Comparison of ENCODE assay signal across 26 mouse cellular contexts in the genomic region with DNA sequence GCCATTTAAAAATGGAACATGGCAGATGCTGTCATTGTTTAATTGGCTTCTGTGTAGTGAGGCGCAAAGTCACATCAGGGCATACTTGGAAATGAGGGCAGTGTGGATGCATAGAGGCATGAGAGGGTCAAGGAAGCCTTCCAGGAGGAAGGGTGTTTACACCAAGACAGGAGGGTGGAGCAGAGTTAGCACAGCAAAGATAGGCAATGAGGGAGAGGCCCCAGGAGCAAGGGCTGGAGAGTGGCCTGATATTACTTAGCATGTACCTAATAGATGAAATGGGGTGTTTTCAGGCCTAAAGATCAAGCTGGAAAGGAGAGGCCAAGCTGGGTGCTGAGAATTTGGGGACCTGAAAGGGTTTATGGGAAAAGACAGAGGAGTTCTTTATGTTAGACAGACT. TPM values are rescaled to one million over a fixed set of nuclear protein-coding genes. Genes with fewer than 3 reads are reported as not detected.
A peak's percentile ranks its signal among the peaks of the same experiment; 100 is the strongest.
DNase-seq lines count a peak whose midpoint lies in the region; ATAC-seq and TF ChIP-seq lines count a peak whose summit lies in the region.
"Had no signal": no experiment of that assay in that cellular context is flagged by ENCODE, and none has a peak within 500 bp of the region (broad histone marks: within the 10 kb centered on the region; RNA-seq: fewer than 3 reads in every experiment).

No protein-coding gene starts in this region.

- DNase-seq in heart, postnatal 10 days, result no peak
- no peak for DNase-seq in lung, postnatal 0 days (ENCODE audit: low spot score)
- no peak for DNase-seq in lung, postnatal 36 days
- DNase-seq: adrenal gland, postnatal 14 days; cerebellum, adult 11 months; cerebellum, adult 9-11 months; kidney, adult 8-10 months; kidney, postnatal 10 days; left cerebral cortex, postnatal 4 days; right cerebral cortex, postnatal 14 days; thymus, postnatal 14 days had no signal

- no peak overlapping the region for H3K4me3 ChIP-seq in heart, embryonic 12.5 days
- no peak overlapping the region for H3K4me3 ChIP-seq in lung, postnatal 0 days (ENCODE audit: low read depth, low read length)
- peak overlapping the region; percentile 74 for H3K4me3 ChIP-seq in erythroblast, embryonic 14.5 days (replicated peaks)
- H3K4me3 ChIP-seq in liver, embryonic 16.5 days (ENCODE audit: low read depth, low read length), result peak overlapping the region; percentile 53
- H3K4me3 ChIP-seq: embryonic facial prominence, embryonic 15.5 days; forebrain, embryonic 10.5 days; heart, embryonic 15.5 days; hindbrain, embryonic 15.5 days; limb, embryonic 15.5 days; neural tube, embryonic 15.5 days had no signal

- H3K36me3 ChIP-seq in heart, embryonic 12.5 days, result no peaks in the 10 kb centered on the region
- no peaks in the 10 kb centered on the region for H3K36me3 ChIP-seq in lung, postnatal 0 days (ENCODE audit: insufficient read depth, low read length)
- H3K36me3 ChIP-seq in erythroblast, embryonic 14.5 days (ENCODE audit: control insufficient read depth), result peaks cover 41% of the 10 kb centered on the region
- no peaks in the 10 kb centered on the region for H3K36me3 ChIP-seq in liver, embryonic 16.5 days (ENCODE audit: control insufficient read depth, insufficient read depth)
- H3K36me3 ChIP-seq: embryonic facial prominence, embryonic 15.5 days; forebrain, embryonic 10.5 days; heart, embryonic 15.5 days; hindbrain, embryonic 15.5 days; limb, embryonic 15.5 days; neural tube, embryonic 15.5 days had no signal

- intact Hi-C loops in heart, postnatal 10 days (cut with DNase I), result no loop called here

- ATAC-seq in heart, embryonic 12.5 days (ENCODE audit: insufficient number of reproducible peaks, low FRiP score), result peak; percentile 86
- no peak for ATAC-seq in lung, postnatal 0 days
- peak; percentile 96 for ATAC-seq in liver, embryonic 16.5 days (ENCODE audit: low read depth)
- ATAC-seq in monocyte, adult 5-6 weeks (replicated peaks; ENCODE audit: insufficient number of reproducible peaks, low FRiP score, low TSS enrichment, poor library complexity, severe bottlenecking), result no peak
- ATAC-seq: CD4-positive, CD25-positive, alpha-beta regulatory T cell, adult 4 months; forebrain, embryonic 16.5 days had no signal

- no peak overlapping the region for H3K4me2 ChIP-seq in heart, embryonic 12.5 days
- no peak overlapping the region for H3K4me2 ChIP-seq in lung, postnatal 0 days (replicated peaks; ENCODE audit: low read depth, low read length)
- peak overlapping the region; percentile 46 for H3K4me2 ChIP-seq in liver, embryonic 16.5 days (ENCODE audit: low read depth, low read length)
- H3K4me2 ChIP-seq: embryonic facial prominence, embryonic 15.5 days; heart, embryonic 15.5 days; hindbrain, embryonic 15.5 days; limb, embryonic 15.5 days; midbrain, embryonic 11.5 days; neural tube, embryonic 15.5 days had no signal

- H3K9ac ChIP-seq in heart, embryonic 12.5 days, result no peak overlapping the region
- no peak overlapping the region for H3K9ac ChIP-seq in lung, postnatal 0 days (replicated peaks; ENCODE audit: low read depth)
- H3K9ac ChIP-seq in liver, embryonic 16.5 days (ENCODE audit: low read depth, low read length), result peak overlapping the region; percentile 54
- H3K9ac ChIP-seq: embryonic facial prominence, embryonic 15.5 days; heart, embryonic 15.5 days; hindbrain, embryonic 15.5 days; limb, embryonic 15.5 days; neural tube, embryonic 15.5 days had no signal

- no peaks in the 10 kb centered on the region for H3K9me3 ChIP-seq in heart, embryonic 12.5 days (replicated peaks)
- no peaks in the 10 kb centered on the region for H3K9me3 ChIP-seq in lung, postnatal 0 days (ENCODE audit: low read length)
- H3K9me3 ChIP-seq in erythroblast, embryonic 14.5 days (ENCODE audit: control insufficient read depth, low read length), result no peaks in the 10 kb centered on the region
- H3K9me3 ChIP-seq in liver, embryonic 16.5 days (replicated peaks; ENCODE audit: control insufficient read depth, low read length), result no peaks in the 10 kb centered on the region
- H3K9me3 ChIP-seq: embryonic facial prominence, embryonic 15.5 days; forebrain, embryonic 10.5 days; heart, embryonic 15.5 days; hindbrain, embryonic 15.5 days; limb, embryonic 15.5 days; neural tube, embryonic 15.5 days had no signal

- H3K27me3 ChIP-seq in heart, embryonic 12.5 days (replicated peaks), result peaks cover 10% of the 10 kb centered on the region; the same call in 1 of the 2 replicates
- no peaks in the 10 kb centered on the region for H3K27me3 ChIP-seq in lung, postnatal 0 days (replicated peaks; ENCODE audit: insufficient read depth, low read length)
- H3K27me3 ChIP-seq in erythroblast, embryonic 14.5 days (ENCODE audit: control insufficient read depth), result peaks cover 16% of the 10 kb centered on the region
- H3K27me3 ChIP-seq in liver, embryonic 16.5 days (ENCODE audit: control insufficient read depth, insufficient read depth, low read depth, low read length), result no peaks in the 10 kb centered on the region
- H3K27me3 ChIP-seq: embryonic facial prominence, embryonic 15.5 days; hindbrain, embryonic 15.5 days; limb, embryonic 15.5 days; neural tube, embryonic 15.5 days had no signal

- 89% methylated on average over 1 of the region's 1 CpGs for WGBS in heart, embryonic 12.5 days
- WGBS in lung, postnatal 0 days, result 91% methylated on average over 1 of the region's 1 CpGs
- 73% methylated on average over 1 of the region's 1 CpGs for WGBS in liver, embryonic 16.5 days (ENCODE audit: insufficient replicate concordance)

- TF ChIP-seq EP300 in lung, postnatal 0 days (IDR thresholded peaks at IDR 0.05), result no peak

- H3K27ac ChIP-seq in heart, embryonic 12.5 days (ENCODE audit: poor library complexity, severe bottlenecking), result no peak overlapping the region
- peak overlapping the region; percentile 16; the same call in 1 of the 2 replicates for H3K27ac ChIP-seq in lung, postnatal 0 days (ENCODE audit: low read length)
- peak overlapping the region; percentile 92 for H3K27ac ChIP-seq in liver, embryonic 16.5 days (ENCODE audit: low read length)
- H3K27ac ChIP-seq: embryonic facial prominence, embryonic 15.5 days; hindbrain, embryonic 15.5 days; neural tube, embryonic 15.5 days had no signal

- no peak for TF ChIP-seq CTCF in lung, postnatal 0 days (IDR thresholded peaks at IDR 0.05)

- H3K4me1 ChIP-seq in heart, embryonic 12.5 days (replicated peaks), result 0 out of 2 replicates have a peak, but pooled peaks cover 2% of the 10 kb centered on the region
- peaks cover 4% of the 10 kb centered on the region; the same call in 1 of the 2 replicates for H3K4me1 ChIP-seq in lung, postnatal 0 days (ENCODE audit: insufficient read depth, low read depth, low read length)
- peaks cover 76% of the 10 kb centered on the region for H3K4me1 ChIP-seq in erythroblast, embryonic 14.5 days (ENCODE audit: control insufficient read depth)
- peaks cover 10% of the 10 kb centered on the region; the same call in 1 of the 2 replicates for H3K4me1 ChIP-seq in liver, embryonic 16.5 days (ENCODE audit: control insufficient read depth, low read depth, low read length)
- H3K4me1 ChIP-seq: hindbrain, embryonic 15.5 days; neural tube, embryonic 15.5 days had no signal

RNA-seq across cellular contexts. Expression of a gene that starts 26.4 kb away (rescaled TPM):
- 0.27 and 0.52 TPM in 2 replicates for polyA plus RNA-seq in heart, embryonic 12.5 days (2016; fragmentation: Nextera tagmentation; extraction: Ambion mirVana)
- total RNA-seq in heart, postnatal 10 days (2021), result not detected
- polyA plus RNA-seq in lung, postnatal 0 days (2015; fragmentation: Nextera tagmentation; extraction: Ambion mirVana), result 5.0 and 5.3 TPM in 2 replicates
- polyA plus RNA-seq in erythroblast, embryonic 14.5 days (2012), result 1.8 and 2.3 TPM in 2 replicates
- polyA plus RNA-seq in liver, embryonic 16.5 days (2015; fragmentation: Nextera tagmentation; extraction: Ambion mirVana), result 0.89 and 0.93 TPM in 2 replicates
- total RNA-seq in monocyte, adult 5-6 weeks (2017), result not detected in 3 replicates
- total RNA-seq: common myeloid progenitor, adult 5-6 weeks; hematopoietic stem cell, adult 5-6 weeks had no signal

Comparison
In these comparisons a context has a peak if more than half of its experiments do, and no peak if none do; other contexts are left out.
1. ATAC-seq: peak in heart, embryonic 12.5 days (single experiment) and liver, embryonic 16.5 days (single experiment); none in lung, postnatal 0 days (single experiment) and monocyte, adult 5-6 weeks (single experiment).
2. H3K4me3 ChIP-seq: peak in erythroblast, embryonic 14.5 days (single experiment) and liver, embryonic 16.5 days (single experiment); none in heart, embryonic 12.5 days (single experiment) and lung, postnatal 0 days (single experiment).